Comparison of ENCODE assay signal across 13 mouse cellular contexts in genomic region chr14:48302471-48303186, GRCm38 (mm10).
DNase-seq lines count a peak whose midpoint lies in the region; ATAC-seq lines count a peak whose summit lies in the region.
"Had no signal": no experiment of that assay in that cellular context is flagged by ENCODE, and none has a peak within 500 bp of the region (broad histone marks: within the 10 kb centered on the region; RNA-seq: fewer than 3 reads in every experiment).

No protein-coding gene starts in this region.

- H3K36me3 ChIP-seq in heart, embryonic 11.5 days (ENCODE audit: control insufficient read depth, insufficient read depth, low read length) = no peaks in the 10 kb centered on the region
- H3K36me3 ChIP-seq in lung, embryonic 16.5 days (ENCODE audit: control insufficient read depth, insufficient read depth, low read length) = no peaks in the 10 kb centered on the region
- H3K36me3 ChIP-seq in heart, embryonic 14.5 days (ENCODE audit: control insufficient read depth, insufficient read depth, low read length) = no peaks in the 10 kb centered on the region
- H3K36me3 ChIP-seq: neural tube, embryonic 12.5 days had no signal

- no peaks in the 10 kb centered on the region; the same call in 1 of the 2 replicates for H3K4me1 ChIP-seq in heart, embryonic 11.5 days (ENCODE audit: control insufficient read depth, insufficient read depth, low read length)
- peaks cover 9% of the 10 kb centered on the region for H3K4me1 ChIP-seq in lung, embryonic 16.5 days (replicated peaks; ENCODE audit: control insufficient read depth, insufficient read depth, low read length)
- peaks cover 10 to 18% of the 10 kb centered on the region in 2 experiments for H3K4me1 ChIP-seq in heart, embryonic 14.5 days (ENCODE audit: control insufficient read depth in 2 of 2, insufficient read depth in 2 of 2, low read length in 2 of 2)
- H3K4me1 ChIP-seq: neural tube, embryonic 12.5 days had no signal

- 61% methylated on average over 10 of the region's 10 CpGs for WGBS in heart, embryonic 11.5 days (ENCODE audit: insufficient replicate concordance)
- 67% methylated on average over 10 of the region's 10 CpGs for WGBS in lung, embryonic 16.5 days
- WGBS in heart, embryonic 14.5 days = 52% methylated on average over 10 of the region's 10 CpGs

- ATAC-seq in heart, embryonic 11.5 days (replicated peaks; ENCODE audit: insufficient number of reproducible peaks, low FRiP score, low TSS enrichment) = 0 out of 2 replicates have a peak, but pooled peaks have one; percentile 35
- ATAC-seq in lung, embryonic 16.5 days (ENCODE audit: low read depth) = peak; percentile 60; the same call in 1 of the 2 replicates
- ATAC-seq in heart, embryonic 14.5 days (ENCODE audit: insufficient number of reproducible peaks, insufficient read depth, low FRiP score, low read depth) = 0 out of 2 replicates have a peak, but pooled peaks have one; percentile 21
- peak; percentile 68 for ATAC-seq in megakaryocyte progenitor cell, adult 5-6 weeks (replicated peaks; ENCODE audit: poor library complexity)

- H3K9ac ChIP-seq in heart, embryonic 11.5 days (ENCODE audit: low read depth, low read length) = no peak overlapping the region
- H3K9ac ChIP-seq in lung, embryonic 16.5 days (ENCODE audit: low read length) = no peak overlapping the region
- H3K9ac ChIP-seq in heart, embryonic 14.5 days (ENCODE audit: low read length) = no peak overlapping the region
- H3K9ac ChIP-seq: neural tube, embryonic 12.5 days had no signal

- H3K4me3 ChIP-seq in heart, embryonic 11.5 days (ENCODE audit: low read depth, low read length) = no peak overlapping the region
- no peak overlapping the region for H3K4me3 ChIP-seq in lung, embryonic 16.5 days (ENCODE audit: low read length)
- no peak overlapping the region for H3K4me3 ChIP-seq in heart, embryonic 14.5 days (ENCODE audit: control insufficient read depth in 1 of 2, insufficient read depth in 1 of 2, low read depth in 1 of 2, low read length in 2 of 2)
- H3K4me3 ChIP-seq: neural tube, embryonic 12.5 days had no signal

- peaks cover 2% of the 10 kb centered on the region for H3K9me3 ChIP-seq in heart, embryonic 11.5 days (replicated peaks; ENCODE audit: control insufficient read depth, low read length)
- H3K9me3 ChIP-seq in lung, embryonic 16.5 days (ENCODE audit: control insufficient read depth, low read length) = no peaks in the 10 kb centered on the region; the same call in 1 of the 2 replicates
- peaks cover 4% of the 10 kb centered on the region for H3K9me3 ChIP-seq in heart, embryonic 14.5 days (ENCODE audit: control insufficient read depth, low read length)

- no peak overlapping the region for H3K27ac ChIP-seq in heart, embryonic 11.5 days (ENCODE audit: low read depth, low read length)
- peak overlapping the region; percentile 43; the same call in 1 of the 2 replicates for H3K27ac ChIP-seq in lung, embryonic 16.5 days (ENCODE audit: low read length)
- peak overlapping the region; percentile 2 to 46; a peak in 2 of 4 replicates for H3K27ac ChIP-seq in heart, embryonic 14.5 days (replicated peaks in 1 of 2; ENCODE audit: control insufficient read depth in 1 of 2, insufficient read depth in 1 of 2, low read depth in 2 of 2, low read length in 2 of 2)
- H3K27ac ChIP-seq: neural tube, embryonic 12.5 days had no signal

- H3K27me3 ChIP-seq in heart, embryonic 11.5 days (ENCODE audit: control insufficient read depth, insufficient read depth, low read length) = no peaks in the 10 kb centered on the region; the same call in 1 of the 2 replicates
- no peaks in the 10 kb centered on the region for H3K27me3 ChIP-seq in lung, embryonic 16.5 days (ENCODE audit: control insufficient read depth, insufficient read depth, low read depth, low read length)
- no peaks in the 10 kb centered on the region for H3K27me3 ChIP-seq in heart, embryonic 14.5 days (ENCODE audit: control insufficient read depth, insufficient read depth, low read length)
- H3K27me3 ChIP-seq: neural tube, embryonic 12.5 days had no signal

- no peak for DNase-seq in heart, adult 9 months (ENCODE audit: low spot score in 2 of 2)
- DNase-seq in lung, postnatal 36 days = no peak
- DNase-seq in left cerebral cortex, adult 18-20 months (ENCODE audit: low spot score in 2 of 2) = no peak
- DNase-seq: adrenal gland, adult 2 months; gastrocnemius, postnatal 10 days; midbrain, embryonic 14.5 days; right cerebral cortex, adult 18-20 months; thymus, postnatal 4 days had no signal

- H3K4me2 ChIP-seq in heart, embryonic 11.5 days = no peak overlapping the region
- no peak overlapping the region for H3K4me2 ChIP-seq in lung, embryonic 16.5 days (ENCODE audit: low read depth, low read length)
- H3K4me2 ChIP-seq in heart, embryonic 14.5 days (ENCODE audit: low read length) = peak overlapping the region; percentile 38
- H3K4me2 ChIP-seq: neural tube, embryonic 12.5 days had no signal
